Mouse (Mus musculus) kidney, adult 2 months (tissue): ENCODE results near the gene Atm.
A peak's percentile ranks its signal among the peaks of the same experiment; 100 is the strongest.

Experiments
- CTCF ChIP-seq: fragments of 200-500 bp; conservative IDR thresholded peaks from 2 replicates; pipeline ENCODE4 v1.5.1; 2011; ENCODE audit warnings: low read depth, mild to moderate bottlenecking, control low read depth, low read length, moderate library complexity, mixed read lengths; ENCODE audit not compliant: insufficient read depth, insufficient read length
- POLR2A ChIP-seq: fragments of 200-500 bp; IDR thresholded peaks from one replicate; pipeline ENCODE4 v1.6.1; 2011; ENCODE audit warnings: low read depth, low read length, control low read depth

GRCm38 (mm10) chr9:53536558-53537320 lies at the start of gene Atm, which contains the start of gene Npat:
- TF ChIP-seq POLR2A, result peak; percentile 25
- no peak for TF ChIP-seq CTCF
